Mouse (Mus musculus) stomach, embryonic 14.5 days (tissue): Measurements from ENCODE around the gene Gpatch3. TPM values are rescaled to one million over a fixed set of nuclear protein-coding genes. Genes with fewer than 3 reads are reported as not detected.

Experiments used
- ATAC-seq: fragments of 200-750 bp; cut with Nextera tagmentation; 2 replicates; pipeline ENCODE4 v1.8.0; 2017; ENCODE audit warnings: low read depth, moderate TSS enrichment; ENCODE audit not compliant: insufficient number of reproducible peaks, insufficient read depth, low FRiP score
- H3K27ac ChIP-seq: fragments of 300-500 bp; sonication (generic); 2 replicates; pipeline ENCODE4 v1.5.1; 2014; ENCODE audit warnings: mild to moderate bottlenecking, low read length, moderate library complexity, mixed read lengths
- H3K27me3 ChIP-seq: fragments of 300-500 bp; sonication (generic); 2 replicates; pipeline ENCODE4 v1.6.1; 2014; ENCODE audit warnings: low read length, control low read depth, mixed read lengths; ENCODE audit not compliant: control insufficient read depth, insufficient read depth
- H3K36me3 ChIP-seq: fragments of 300-500 bp; sonication (generic); 2 replicates; pipeline ENCODE4 v1.6.1; 2014; ENCODE audit warnings: mild to moderate bottlenecking, control low read depth, low read length, moderate library complexity, mixed read lengths; ENCODE audit not compliant: control insufficient read depth, insufficient read depth
- H3K4me1 ChIP-seq: fragments of 300-500 bp; sonication (generic); 2 replicates; pipeline ENCODE4 v1.6.1; 2014; ENCODE audit warnings: low read length, control low read depth, mixed read lengths; ENCODE audit not compliant: control insufficient read depth, insufficient read depth
- H3K4me2 ChIP-seq: fragments of 300-500 bp; sonication (generic); replicated peaks from 2 replicates; pipeline ENCODE4 v1.6.1; 2014; ENCODE audit warnings: low read depth, low read length, control low read depth
- H3K4me3 ChIP-seq: fragments of 300-500 bp; sonication (generic); 2 replicates; pipeline ENCODE4 v1.5.1; 2014; ENCODE audit warnings: low read depth, low read length, control low read depth
- H3K9ac ChIP-seq: fragments of 300-500 bp; sonication (generic); replicated peaks from 2 replicates; pipeline ENCODE4 v1.6.1; 2014; ENCODE audit warnings: low read depth, mild to moderate bottlenecking, control low read depth, low read length, moderate library complexity, mixed read lengths
- H3K9me3 ChIP-seq: fragments of 300-500 bp; sonication (generic); 2 replicates; pipeline ENCODE4 v1.6.1; 2016; ENCODE audit warnings: low read depth, low read length, control low read depth; ENCODE audit not compliant: control insufficient read depth
- WGBS: fragments of 180-500 bp; shearing (Covaris S2); extraction: QIAGEN DNeasy Blood & Tissue Kit; methylation state at CpG from one replicate; pipeline ENCODE4 v1.1.7; 2014; 5-methylcytosine and 5-hydroxymethylcytosine counted together
- polyA plus RNA-seq: library from polyadenylated mRNA; unstranded; fragments of >200 nt; fragmentation: Nextera tagmentation; extraction: Ambion mirVana; gene quantifications from 2 replicates; pipeline ENCODE4 v1.2.1, GENCODE M21; 2014

Gene Gpatch3
- polyA plus RNA-seq, 1 experiment from 2014 or later, result 5.5 TPM

DNA sequence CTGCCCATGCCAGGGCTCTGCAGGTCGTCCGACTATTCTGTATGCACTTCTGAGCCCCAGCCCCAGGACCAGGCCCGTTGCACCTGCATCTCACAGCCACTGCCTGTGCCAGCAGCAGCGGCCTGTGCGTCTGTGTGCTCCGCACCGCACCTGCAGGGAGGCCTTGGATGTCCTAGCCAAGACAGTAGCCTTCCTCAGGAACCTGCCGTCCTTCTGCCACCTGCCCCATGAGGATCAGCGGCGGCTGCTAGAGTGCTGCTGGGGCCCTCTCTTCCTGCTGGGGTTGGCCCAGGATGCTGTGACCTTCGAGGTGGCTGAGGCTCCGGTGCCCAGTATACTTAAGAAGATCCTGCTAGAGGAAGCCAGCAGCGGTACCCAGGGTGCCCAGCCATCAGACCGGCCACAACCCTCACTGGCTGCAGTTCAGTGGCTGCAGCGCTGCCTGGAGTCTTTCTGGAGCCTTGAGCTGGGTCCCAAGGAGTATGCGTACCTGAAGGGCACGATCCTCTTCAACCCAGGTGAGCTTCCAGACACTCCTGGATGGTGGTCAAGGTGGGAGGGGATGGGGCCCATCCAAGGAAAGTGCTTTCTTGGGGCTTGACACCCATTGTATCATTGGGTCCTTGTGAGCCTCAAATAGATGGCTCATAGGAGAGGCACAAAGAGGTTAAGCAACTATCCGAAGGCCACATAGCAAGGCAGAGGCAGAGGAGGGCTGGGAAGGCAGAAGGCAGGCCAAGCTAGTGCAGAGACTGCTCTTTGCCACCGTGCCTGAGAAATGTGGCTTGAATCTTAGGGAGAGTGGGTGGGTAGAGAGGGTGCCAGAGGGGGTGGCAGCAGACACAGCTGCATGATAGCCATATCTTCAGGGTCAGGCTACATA is 20.9 kb upstream of the Gpatch3 start:
- WGBS, result 66% methylated on average over 19 of the region's 19 CpGs
- no peaks in the 10 kb centered on the region for H3K4me1 ChIP-seq
- H3K9ac ChIP-seq, result no peak overlapping the region
- peak overlapping the region; percentile 39; the same call in 1 of the 2 replicates for H3K27ac ChIP-seq
- peak overlapping the region; percentile 26 for H3K4me2 ChIP-seq
- H3K36me3 ChIP-seq, result no peaks in the 10 kb centered on the region
- H3K27me3 ChIP-seq, result no peaks in the 10 kb centered on the region
- peak overlapping the region; percentile 11; the same call in 1 of the 2 replicates for H3K4me3 ChIP-seq
- no peak for ATAC-seq
- no peaks in the 10 kb centered on the region for H3K9me3 ChIP-seq

- no peaks in the 10 kb centered on the region for H3K9me3 ChIP-seq
- no peak; the same call in 1 of the 2 replicates for ATAC-seq
- no peak overlapping the region for H3K9ac ChIP-seq
- H3K4me1 ChIP-seq, result no peaks in the 10 kb centered on the region
- no peak overlapping the region for H3K27ac ChIP-seq
- WGBS, result 24% methylated on average over 10 of the region's 10 CpGs
- no peaks in the 10 kb centered on the region for H3K27me3 ChIP-seq
- no peaks in the 10 kb centered on the region for H3K36me3 ChIP-seq
- H3K4me3 ChIP-seq, result no peak overlapping the region
- H3K4me2 ChIP-seq, result no peak overlapping the region
These were observed 17.4 kb upstream of the Gpatch3 start for GRCm38 (mm10) chr4:133557041-133557717.

DNA sequence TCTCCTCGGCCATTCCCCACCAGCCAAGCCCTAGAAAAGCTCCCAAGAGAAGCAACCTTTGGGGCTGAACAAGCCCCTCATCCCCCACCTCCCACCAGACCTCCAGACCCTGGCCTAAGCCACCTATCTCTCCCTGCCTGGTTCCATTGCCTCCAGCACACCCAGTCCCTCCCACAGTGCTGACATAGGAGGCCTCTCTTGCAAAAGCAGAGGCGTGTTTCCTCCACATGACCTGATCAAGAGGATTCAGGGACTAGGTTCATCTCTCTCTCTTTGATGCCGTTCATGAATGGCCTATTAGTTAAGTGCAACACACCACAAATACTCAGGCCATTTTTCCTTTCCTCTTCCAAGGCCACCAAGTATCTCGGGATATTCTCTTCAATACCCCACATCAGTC is 14.7 kb upstream of the Gpatch3 start:
- no peak overlapping the region for H3K4me3 ChIP-seq
- no peak overlapping the region for H3K4me2 ChIP-seq
- no peaks in the 10 kb centered on the region for H3K36me3 ChIP-seq
- H3K9me3 ChIP-seq, result no peaks in the 10 kb centered on the region
- no peak overlapping the region for H3K27ac ChIP-seq
- no peak overlapping the region for H3K9ac ChIP-seq
- no peak for ATAC-seq
- H3K27me3 ChIP-seq, result no peaks in the 10 kb centered on the region
- 71% methylated on average over 4 of the region's 4 CpGs for WGBS
- H3K4me1 ChIP-seq, result no peaks in the 10 kb centered on the region

DNA sequence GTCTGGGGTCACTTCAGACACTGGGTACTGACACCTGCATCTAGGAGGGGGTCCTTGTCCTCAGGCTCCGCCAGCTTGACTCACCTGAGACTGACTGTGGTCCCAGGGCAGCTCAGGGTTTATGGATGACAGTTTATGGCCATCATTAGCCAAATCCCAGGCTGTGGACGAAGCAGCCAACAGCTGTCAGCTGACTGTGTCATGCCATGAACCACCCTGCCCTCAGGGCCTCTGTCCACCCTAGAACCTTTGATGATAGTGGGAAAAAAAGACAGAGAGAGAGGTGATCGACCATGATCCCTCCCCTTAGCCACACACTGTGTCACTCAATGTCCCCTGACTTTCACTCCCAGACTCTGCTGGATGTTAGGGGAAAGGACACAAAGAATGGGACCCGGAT is 12.9 kb upstream of the Gpatch3 start:
- no peak overlapping the region for H3K27ac ChIP-seq
- H3K9me3 ChIP-seq, result no peaks in the 10 kb centered on the region
- H3K4me2 ChIP-seq, result no peak overlapping the region
- no peaks in the 10 kb centered on the region for H3K36me3 ChIP-seq
- no peaks in the 10 kb centered on the region for H3K4me1 ChIP-seq
- no peak for ATAC-seq
- 73% methylated on average over 4 of the region's 4 CpGs for WGBS
- no peaks in the 10 kb centered on the region for H3K27me3 ChIP-seq
- no peak overlapping the region for H3K4me3 ChIP-seq
- H3K9ac ChIP-seq, result no peak overlapping the region

DNA sequence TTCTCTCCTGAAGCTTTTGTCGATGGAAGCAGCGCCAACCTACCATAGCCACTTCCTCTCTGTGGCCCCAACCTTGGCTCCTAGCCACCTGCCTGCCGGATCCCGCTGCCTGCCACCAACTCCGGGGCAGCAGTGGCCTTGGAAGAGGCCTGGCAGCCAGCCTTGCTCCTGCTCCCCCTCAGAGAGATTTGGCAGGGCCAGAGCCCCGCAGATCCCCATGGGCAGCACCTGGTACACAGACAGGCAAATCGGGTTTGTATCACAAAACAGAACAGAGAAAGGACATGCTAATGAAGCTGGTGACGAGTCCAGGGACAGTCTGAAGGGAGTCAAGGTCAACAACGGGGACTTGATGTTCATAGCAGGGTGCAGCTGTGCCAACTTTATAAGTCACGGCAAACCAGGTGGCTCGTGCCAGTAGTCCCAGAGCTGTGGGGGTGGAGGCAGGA is 11.4 kb upstream of the Gpatch3 start:
- no peak overlapping the region for H3K27ac ChIP-seq

DNA sequence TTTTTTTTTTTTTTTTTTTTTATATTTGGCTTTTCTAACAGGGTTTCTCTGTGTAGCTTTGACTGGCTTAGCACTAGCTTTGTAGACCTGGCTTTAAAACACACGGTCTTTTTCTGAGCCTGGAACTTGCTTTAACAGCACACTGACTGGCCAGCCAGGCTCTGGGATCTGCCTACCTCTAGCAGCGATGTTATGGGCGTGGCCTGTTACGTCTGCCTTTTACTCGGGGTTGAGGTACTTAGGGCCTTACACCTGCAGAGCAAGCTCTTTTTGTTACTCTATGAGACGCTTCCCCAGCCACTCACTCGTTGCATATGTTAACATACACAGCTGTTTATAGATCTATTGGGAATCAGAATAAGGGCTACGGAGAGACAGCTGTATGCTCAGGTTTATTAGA is 7.3 kb upstream of the Gpatch3 start:
- H3K4me2 ChIP-seq, result no peak overlapping the region
- WGBS, result 24% methylated on average over 8 of the region's 8 CpGs
- no peak overlapping the region for H3K27ac ChIP-seq
- H3K4me1 ChIP-seq, result no peaks in the 10 kb centered on the region
- H3K36me3 ChIP-seq, result no peaks in the 10 kb centered on the region
- H3K9ac ChIP-seq, result no peak overlapping the region
- no peak for ATAC-seq
- no peak overlapping the region for H3K4me3 ChIP-seq
- H3K27me3 ChIP-seq, result no peaks in the 10 kb centered on the region
- no peaks in the 10 kb centered on the region for H3K9me3 ChIP-seq

More for the DNA sequence above, 11.4 kb upstream of the Gpatch3 start:
- Histone ChIP-seq H3K9me3 (no peaks in the 10 kb centered on the region), H3K4me1 (no peaks in the 10 kb centered on the region), H3K27me3 (no peaks in the 10 kb centered on the region), H3K4me2 (no peak overlapping the region), H3K36me3 (no peaks in the 10 kb centered on the region), H3K9ac (no peak overlapping the region), H3K4me3 (no peak overlapping the region)
- WGBS, result 75% methylated on average over 11 of the region's 11 CpGs
- ATAC-seq, result no peak

- Histone ChIP-seq H3K4me1 (no peaks in the 10 kb centered on the region), H3K27me3 (no peaks in the 10 kb centered on the region), H3K9me3 (no peaks in the 10 kb centered on the region), H3K36me3 (no peaks in the 10 kb centered on the region), H3K27ac (no peak overlapping the region), H3K9ac (no peak overlapping the region), H3K4me3 (no peak overlapping the region), H3K4me2 (no peak overlapping the region)
- no peak for ATAC-seq
- WGBS, result 76% methylated on average over 10 of the region's 10 CpGs
These were observed 5.1 kb upstream of the Gpatch3 start for GRCm38 (mm10) chr4:133569291-133570065.

- no peaks in the 10 kb centered on the region for H3K27me3 ChIP-seq
- H3K4me3 ChIP-seq, result no peak overlapping the region
- no peak overlapping the region for H3K9ac ChIP-seq
- ATAC-seq, result no peak
- no peak overlapping the region for H3K27ac ChIP-seq
- WGBS, result 48% methylated on average over 10 of the region's 10 CpGs
- H3K4me2 ChIP-seq, result no peak overlapping the region
- no peaks in the 10 kb centered on the region for H3K9me3 ChIP-seq
- no peaks in the 10 kb centered on the region for H3K36me3 ChIP-seq
- H3K4me1 ChIP-seq, result peaks cover under 1% of the 10 kb centered on the region; the same call in 1 of the 2 replicates
These were observed 4.5 kb upstream of the Gpatch3 start for GRCm38 (mm10) chr4:133570066-133570466.
